Mouse (Mus musculus): ENCODE results near the gene Actl6b. TPM values are rescaled to one million over a fixed set of nuclear protein-coding genes. Genes with fewer than 3 reads are reported as not detected.

Gene Actl6b
- polyA plus RNA-seq, 1 experiment from 2014 or later: 4.5 TPM

GRCm38 (mm10) chr5:137521861-137522260 is 31.5 kb upstream of the Actl6b start:
- Histone ChIP-seq H3K9ac (no peak overlapping the region), H3K4me3 (replicated peaks) (no peak overlapping the region), H3K27me3 (replicated peaks) (no peaks in the 10 kb centered on the region), H3K4me1 (peaks cover 8% of the 10 kb centered on the region), H3K9me3 (no peaks in the 10 kb centered on the region), H3K27ac (no peak overlapping the region), H3K4me2 (no peak overlapping the region), H3K36me3 (peaks cover 72% of the 10 kb centered on the region)
- ATAC-seq (ENCODE audit: insufficient read depth, low FRiP score, low read depth): no peak
- 76% methylated on average over 9 of the region's 9 CpGs for WGBS

GRCm38 (mm10) chr5:137522711-137523110 is 30.6 kb upstream of the Actl6b start:
- peaks cover 77% of the 10 kb centered on the region for H3K36me3 ChIP-seq
- H3K4me3 ChIP-seq (replicated peaks): no peak overlapping the region
- H3K27me3 ChIP-seq (replicated peaks): no peaks in the 10 kb centered on the region
- H3K9ac ChIP-seq: no peak overlapping the region
- no peak overlapping the region for H3K4me2 ChIP-seq
- no peak for ATAC-seq (ENCODE audit: insufficient read depth, low FRiP score, low read depth)
- peaks cover 8% of the 10 kb centered on the region for H3K4me1 ChIP-seq
- H3K27ac ChIP-seq: no peak overlapping the region
- 74% methylated on average over 11 of the region's 11 CpGs for WGBS
- H3K9me3 ChIP-seq: no peaks in the 10 kb centered on the region

GRCm38 (mm10) chr5:137523396-137524250 is 29.7 kb upstream of the Actl6b start:
- H3K27me3 ChIP-seq (replicated peaks): no peaks in the 10 kb centered on the region
- no peak overlapping the region for H3K9ac ChIP-seq
- no peak overlapping the region for H3K4me2 ChIP-seq
- H3K27ac ChIP-seq: no peak overlapping the region
- peaks cover 8% of the 10 kb centered on the region for H3K4me1 ChIP-seq
- WGBS: 78% methylated on average over 25 of the region's 25 CpGs
- no peak overlapping the region for H3K4me3 ChIP-seq (replicated peaks)
- ATAC-seq (ENCODE audit: insufficient read depth, low FRiP score, low read depth): no peak
- H3K9me3 ChIP-seq: no peaks in the 10 kb centered on the region
- H3K36me3 ChIP-seq: peaks cover 84% of the 10 kb centered on the region

- Histone ChIP-seq H3K36me3 (peaks cover 84% of the 10 kb centered on the region), H3K4me1 (peaks cover 8% of the 10 kb centered on the region), H3K4me3 (replicated peaks) (no peak overlapping the region), H3K27ac (no peak overlapping the region), H3K27me3 (replicated peaks) (no peaks in the 10 kb centered on the region), H3K9me3 (no peaks in the 10 kb centered on the region), H3K4me2 (no peak overlapping the region), H3K9ac (no peak overlapping the region)
- ATAC-seq (ENCODE audit: insufficient read depth, low FRiP score, low read depth): no peak
- WGBS: 86% methylated on average over 8 of the region's 8 CpGs
Measured at GRCm38 (mm10) chr5:137524251-137524515, 29.1 kb upstream of the Actl6b start.

GRCm38 (mm10) chr5:137524671-137525070 is 28.6 kb upstream of the Actl6b start:
- Histone ChIP-seq H3K4me3 (replicated peaks) (no peak overlapping the region), H3K36me3 (peaks cover 84% of the 10 kb centered on the region), H3K4me2 (no peak overlapping the region), H3K9ac (no peak overlapping the region), H3K4me1 (peaks cover 13% of the 10 kb centered on the region), H3K27me3 (replicated peaks) (no peaks in the 10 kb centered on the region), H3K27ac (no peak overlapping the region), H3K9me3 (no peaks in the 10 kb centered on the region)
- WGBS: 83% methylated on average over 13 of the region's 13 CpGs
- ATAC-seq (ENCODE audit: insufficient read depth, low FRiP score, low read depth): no peak

GRCm38 (mm10) chr5:137525511-137525910 is 27.8 kb upstream of the Actl6b start:
- Histone ChIP-seq H3K4me1 (peaks cover 22% of the 10 kb centered on the region), H3K9me3 (no peaks in the 10 kb centered on the region), H3K27ac (no peak overlapping the region), H3K4me3 (replicated peaks) (no peak overlapping the region), H3K27me3 (replicated peaks) (no peaks in the 10 kb centered on the region), H3K4me2 (no peak overlapping the region), H3K36me3 (peaks cover 77% of the 10 kb centered on the region), H3K9ac (no peak overlapping the region)
- ATAC-seq (ENCODE audit: insufficient read depth, low FRiP score, low read depth): no peak
- 72% methylated on average over 16 of the region's 16 CpGs for WGBS

- 34% methylated on average over 16 of the region's 16 CpGs for WGBS
- H3K27me3 ChIP-seq (replicated peaks): no peaks in the 10 kb centered on the region
- no peak overlapping the region for H3K4me2 ChIP-seq
- peak overlapping the region; percentile 51 for H3K27ac ChIP-seq
- H3K4me3 ChIP-seq (replicated peaks): no peak overlapping the region
- H3K36me3 ChIP-seq: peaks cover 69% of the 10 kb centered on the region
- ATAC-seq (ENCODE audit: insufficient read depth, low FRiP score, low read depth): no peak
- no peak overlapping the region for H3K9ac ChIP-seq
- H3K9me3 ChIP-seq: no peaks in the 10 kb centered on the region
- peaks cover 24% of the 10 kb centered on the region for H3K4me1 ChIP-seq
Measured at GRCm38 (mm10) chr5:137526192-137526936, 27.0 kb upstream of the Actl6b start.

- Histone ChIP-seq H3K9me3 (no peaks in the 10 kb centered on the region), H3K36me3 (peaks cover 59% of the 10 kb centered on the region), H3K4me3 (replicated peaks) (no peak overlapping the region), H3K4me2 (no peak overlapping the region), H3K4me1 (peaks cover 24% of the 10 kb centered on the region), H3K27ac (no peak overlapping the region), H3K9ac (no peak overlapping the region), H3K27me3 (replicated peaks) (no peaks in the 10 kb centered on the region)
- ATAC-seq (ENCODE audit: insufficient read depth, low FRiP score, low read depth): no peak
- WGBS: 52% methylated on average over 1 of the region's 1 CpGs
Measured at GRCm38 (mm10) chr5:137527413-137527812, 25.9 kb upstream of the Actl6b start.

GRCm38 (mm10) chr5:137528247-137528968 is 24.9 kb upstream of the Actl6b start:
- H3K27ac ChIP-seq: no peak overlapping the region
- H3K4me2 ChIP-seq: no peak overlapping the region
- H3K27me3 ChIP-seq (replicated peaks): no peaks in the 10 kb centered on the region
- H3K4me3 ChIP-seq (replicated peaks): no peak overlapping the region
- WGBS: 82% methylated on average over 22 of the region's 22 CpGs
- H3K4me1 ChIP-seq: peaks cover 24% of the 10 kb centered on the region
- H3K9me3 ChIP-seq: no peaks in the 10 kb centered on the region
- peaks cover 49% of the 10 kb centered on the region for H3K36me3 ChIP-seq
- H3K9ac ChIP-seq: no peak overlapping the region
- no peak for ATAC-seq (ENCODE audit: insufficient read depth, low FRiP score, low read depth)

- Histone ChIP-seq H3K9ac (no peak overlapping the region), H3K9me3 (no peaks in the 10 kb centered on the region), H3K4me2 (no peak overlapping the region), H3K27me3 (replicated peaks) (no peaks in the 10 kb centered on the region), H3K4me1 (peaks cover 24% of the 10 kb centered on the region), H3K36me3 (peaks cover 39% of the 10 kb centered on the region), H3K4me3 (replicated peaks) (no peak overlapping the region), H3K27ac (no peak overlapping the region)
- WGBS: 73% methylated on average over 15 of the region's 15 CpGs
- ATAC-seq (ENCODE audit: insufficient read depth, low FRiP score, low read depth): no peak
Measured at GRCm38 (mm10) chr5:137529221-137529995, 23.9 kb upstream of the Actl6b start.

GRCm38 (mm10) chr5:137530075-137530474 is 23.2 kb upstream of the Actl6b start:
- 72% methylated on average over 8 of the region's 8 CpGs for WGBS
- no peaks in the 10 kb centered on the region for H3K27me3 ChIP-seq (replicated peaks)

More at GRCm38 (mm10) chr5:137530075-137530474, 23.2 kb upstream of the Actl6b start:
- Histone ChIP-seq H3K9me3 (no peaks in the 10 kb centered on the region), H3K4me2 (peak overlapping the region; percentile 83), H3K4me3 (replicated peaks) (peak overlapping the region; percentile 81), H3K9ac (no peak overlapping the region), H3K36me3 (peaks cover 32% of the 10 kb centered on the region), H3K4me1 (peaks cover 24% of the 10 kb centered on the region), H3K27ac (peak overlapping the region; percentile 95)
- no peak for ATAC-seq (ENCODE audit: insufficient read depth, low FRiP score, low read depth)
